Mouse (Mus musculus): ENCODE results near the gene Efs.
A peak's percentile ranks its signal among the peaks of the same experiment; 100 is the strongest.

The Efs gene

GRCm38 (mm10) chr14:54943971-54944370 is 18.0 kb upstream of the Efs start:
- no peak overlapping the region for H3K4me3 ChIP-seq (replicated peaks; ENCODE audit: low read length)
- no peaks in the 10 kb centered on the region for H3K36me3 ChIP-seq (ENCODE audit: insufficient read depth, low read length)
- peaks cover 53% of the 10 kb centered on the region for H3K27me3 ChIP-seq (ENCODE audit: insufficient read depth, low read length)
- H3K4me1 ChIP-seq (replicated peaks; ENCODE audit: low read depth, low read length), result peaks cover 15% of the 10 kb centered on the region
- H3K9me3 ChIP-seq (ENCODE audit: low read length), result peaks cover 2% of the 10 kb centered on the region; the same call in 1 of the 2 replicates
- TF ChIP-seq POU5F1 (IDR thresholded peaks at IDR 0.05; ENCODE audit: borderline replicate concordance, low read length) (no peak), CTCF (conservative IDR thresholded peaks at IDR 0.05; ENCODE audit: low read length) (no peak), NANOG (IDR thresholded peaks at IDR 0.05; ENCODE audit: borderline replicate concordance, low read length) (no peak)

- Histone ChIP-seq H3K36me3 (ENCODE audit: insufficient read depth, low read length) (no peaks in the 10 kb centered on the region), H3K4me1 (replicated peaks; ENCODE audit: low read depth, low read length) (peaks cover 16% of the 10 kb centered on the region), H3K9me3 (ENCODE audit: low read length) (no peaks in the 10 kb centered on the region), H3K4me3 (replicated peaks; ENCODE audit: low read length) (no peak overlapping the region), H3K27me3 (ENCODE audit: insufficient read depth, low read length) (peaks cover 47% of the 10 kb centered on the region)
- TF ChIP-seq NANOG (IDR thresholded peaks at IDR 0.05; ENCODE audit: borderline replicate concordance, low read length), result no peak
- TF ChIP-seq POU5F1 (IDR thresholded peaks at IDR 0.05; ENCODE audit: borderline replicate concordance, low read length), result no peak
- TF ChIP-seq CTCF (conservative IDR thresholded peaks at IDR 0.05; ENCODE audit: low read length), result no peak
Observed at GRCm38 (mm10) chr14:54942479-54942878, 16.6 kb upstream of the Efs start.

GRCm38 (mm10) chr14:54941024-54941978 is 15.4 kb upstream of the Efs start:
- Histone ChIP-seq H3K4me1 (replicated peaks; ENCODE audit: low read depth, low read length) (peaks cover 16% of the 10 kb centered on the region), H3K36me3 (ENCODE audit: insufficient read depth, low read length) (no peaks in the 10 kb centered on the region), H3K4me3 (replicated peaks; ENCODE audit: low read length) (no peak overlapping the region), H3K9me3 (ENCODE audit: low read length) (no peaks in the 10 kb centered on the region), H3K27me3 (ENCODE audit: insufficient read depth, low read length) (peaks cover 45% of the 10 kb centered on the region)
- no peak for TF ChIP-seq NANOG (IDR thresholded peaks at IDR 0.05; ENCODE audit: borderline replicate concordance, low read length)
- TF ChIP-seq POU5F1 (IDR thresholded peaks at IDR 0.05; ENCODE audit: borderline replicate concordance, low read length), result no peak
- no peak for TF ChIP-seq CTCF (conservative IDR thresholded peaks at IDR 0.05; ENCODE audit: low read length)

- no peak for TF ChIP-seq NANOG (IDR thresholded peaks at IDR 0.05; ENCODE audit: borderline replicate concordance, low read length)
- no peak for TF ChIP-seq POU5F1 (IDR thresholded peaks at IDR 0.05; ENCODE audit: borderline replicate concordance, low read length)
- no peak for TF ChIP-seq CTCF (conservative IDR thresholded peaks at IDR 0.05; ENCODE audit: low read length)
- H3K4me3 ChIP-seq (replicated peaks; ENCODE audit: low read length), result no peak overlapping the region
- H3K36me3 ChIP-seq (ENCODE audit: insufficient read depth, low read length), result no peaks in the 10 kb centered on the region
- peaks cover 16% of the 10 kb centered on the region for H3K4me1 ChIP-seq (replicated peaks; ENCODE audit: low read depth, low read length)
- H3K9me3 ChIP-seq (ENCODE audit: low read length), result no peaks in the 10 kb centered on the region
- peaks cover 46% of the 10 kb centered on the region for H3K27me3 ChIP-seq (ENCODE audit: insufficient read depth, low read length)
Observed at GRCm38 (mm10) chr14:54940176-54940530, 14.2 kb upstream of the Efs start.

- Histone ChIP-seq H3K9me3 (ENCODE audit: low read length) (no peaks in the 10 kb centered on the region), H3K27me3 (ENCODE audit: insufficient read depth, low read length) (peaks cover 47% of the 10 kb centered on the region), H3K4me3 (replicated peaks; ENCODE audit: low read length) (no peak overlapping the region), H3K4me1 (replicated peaks; ENCODE audit: low read depth, low read length) (peaks cover 21% of the 10 kb centered on the region), H3K36me3 (ENCODE audit: insufficient read depth, low read length) (no peaks in the 10 kb centered on the region)
- TF ChIP-seq POU5F1 (IDR thresholded peaks at IDR 0.05; ENCODE audit: borderline replicate concordance, low read length) (no peak), CTCF (conservative IDR thresholded peaks at IDR 0.05; ENCODE audit: low read length) (peak; percentile 92), NANOG (IDR thresholded peaks at IDR 0.05; ENCODE audit: borderline replicate concordance, low read length) (no peak)
Observed at GRCm38 (mm10) chr14:54939434-54940175, 13.7 kb upstream of the Efs start.

- H3K9me3 ChIP-seq (ENCODE audit: low read length), result no peaks in the 10 kb centered on the region
- H3K36me3 ChIP-seq (ENCODE audit: insufficient read depth, low read length), result no peaks in the 10 kb centered on the region
- H3K4me3 ChIP-seq (replicated peaks; ENCODE audit: low read length), result no peak overlapping the region
- peaks cover 22% of the 10 kb centered on the region for H3K4me1 ChIP-seq (replicated peaks; ENCODE audit: low read depth, low read length)
- H3K27me3 ChIP-seq (ENCODE audit: insufficient read depth, low read length), result peaks cover 52% of the 10 kb centered on the region
- no peak for TF ChIP-seq POU5F1 (IDR thresholded peaks at IDR 0.05; ENCODE audit: borderline replicate concordance, low read length)
- TF ChIP-seq NANOG (IDR thresholded peaks at IDR 0.05; ENCODE audit: borderline replicate concordance, low read length), result no peak
- TF ChIP-seq CTCF (conservative IDR thresholded peaks at IDR 0.05; ENCODE audit: low read length), result no peak
Observed at GRCm38 (mm10) chr14:54938431-54939219, 12.7 kb upstream of the Efs start.

GRCm38 (mm10) chr14:54937361-54938182 is 11.6 kb upstream of the Efs start:
- H3K4me3 ChIP-seq (replicated peaks; ENCODE audit: low read length), result no peak overlapping the region
- H3K4me1 ChIP-seq (replicated peaks; ENCODE audit: low read depth, low read length), result peaks cover 28% of the 10 kb centered on the region
- no peaks in the 10 kb centered on the region for H3K36me3 ChIP-seq (ENCODE audit: insufficient read depth, low read length)
- TF ChIP-seq NANOG (IDR thresholded peaks at IDR 0.05; ENCODE audit: borderline replicate concordance, low read length), result no peak
- H3K27me3 ChIP-seq (ENCODE audit: insufficient read depth, low read length), result peaks cover 49% of the 10 kb centered on the region
- no peaks in the 10 kb centered on the region for H3K9me3 ChIP-seq (ENCODE audit: low read length)

Data from E14TG2a.4 (cell line).